Mouse (Mus musculus): ENCODE results near the gene Usp7.

DNA sequence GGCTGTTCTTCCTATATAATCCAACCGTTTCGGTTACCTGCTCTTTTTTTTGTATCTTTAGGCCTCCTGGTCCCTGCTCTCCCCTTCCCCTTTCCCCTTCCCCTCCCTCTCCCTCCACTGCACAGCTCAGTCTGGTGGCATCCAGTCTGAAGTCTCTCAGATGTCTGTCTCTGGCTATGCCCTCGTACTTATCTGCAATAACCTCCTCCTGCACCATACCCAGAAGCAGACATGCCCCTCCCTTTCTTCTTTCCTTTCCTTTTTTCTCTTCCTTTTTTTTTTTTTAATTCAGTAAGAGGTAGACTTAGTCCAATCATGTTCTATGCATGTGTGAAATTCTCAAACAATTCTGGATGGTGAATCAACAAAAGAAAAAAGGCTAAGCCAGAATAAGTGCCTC lies 48.1 kb downstream of the Usp7 start:
- TF ChIP-seq EP300 (IDR thresholded peaks at IDR 0.05; ENCODE audit: low read depth) (no peak), CTCF (IDR thresholded peaks at IDR 0.05; ENCODE audit: low read depth) (no peak)

All from liver, postnatal 0 days (tissue).